Mouse (Mus musculus) mouse embryonic stem cell (cell line): ENCODE measurements around the gene Abcg8.

ENCODE experiments used
- in situ Hi-C, 2 experiments: fragments of 300-500 bp; cut with MboI; formaldehyde crosslinking; loops; 1 replicate in 1 of 2; 3 replicates in 1 of 2; pipeline ENCODE4 v1.14.3; 2019 to 2020; ENCODE audit warnings: low sequenced_read_pairs in 2 of 2, low pct_unique_long_range_greater_than_20kb in 1 of 2, mixed read lengths in 1 of 2; ENCODE audit not compliant: unreplicated experiment in 1 of 2

The Abcg8 gene

DNA sequence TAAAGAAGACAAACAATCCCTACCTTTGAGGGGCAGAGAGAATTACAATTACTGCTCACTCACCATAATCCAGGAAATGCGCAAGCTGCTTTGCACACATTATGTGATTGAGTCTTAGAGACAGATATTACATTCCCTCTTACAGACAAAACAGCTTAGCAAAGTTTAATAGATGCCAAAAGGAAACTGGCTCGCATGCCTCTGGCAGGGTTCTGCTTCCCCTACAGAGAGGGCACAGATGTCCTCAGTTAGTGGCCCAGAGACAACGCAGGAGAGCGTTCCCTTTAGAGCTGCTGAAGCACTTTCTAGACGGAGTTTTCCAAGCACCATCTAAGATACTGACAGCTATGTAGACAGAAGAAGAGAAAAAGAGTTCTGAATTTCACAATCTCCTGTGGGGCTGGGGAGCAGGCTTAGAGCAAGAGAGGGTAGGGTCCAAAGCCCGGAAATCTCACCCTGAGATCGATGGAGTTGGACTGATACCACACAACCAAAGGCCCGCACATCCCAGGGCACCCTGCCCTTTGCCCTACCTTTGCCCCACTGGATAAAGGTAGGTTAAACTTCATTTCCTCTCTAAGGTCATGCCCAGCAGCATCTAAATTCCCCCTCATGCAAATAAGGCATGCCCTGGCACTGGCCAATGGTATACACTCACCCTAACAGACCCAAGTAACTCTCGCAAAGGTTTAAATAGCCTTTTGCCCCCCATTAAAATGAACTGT, 62.1 kb downstream of the Abcg8 start:
- in situ Hi-C loops: no loop called here

DNA sequence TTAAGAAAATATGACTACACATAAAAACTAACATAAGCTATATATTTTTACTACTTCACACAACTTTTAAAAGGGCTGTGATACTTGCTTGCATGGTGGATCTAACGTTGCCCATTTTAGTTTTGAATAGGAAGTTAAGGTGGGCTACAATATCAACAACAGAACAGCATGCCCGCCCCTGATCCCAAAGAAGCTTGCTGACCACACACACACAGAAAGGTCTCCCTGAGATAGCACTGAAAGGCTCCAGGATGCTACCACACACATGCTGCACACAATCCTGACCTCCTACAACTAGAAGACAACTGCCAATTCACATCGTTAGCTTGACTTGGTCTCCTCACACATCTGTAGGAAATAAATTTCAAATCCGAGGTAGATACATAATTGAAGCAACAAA, 68.2 kb downstream of the Abcg8 start:
- in situ Hi-C loops: no loop called here

DNA sequence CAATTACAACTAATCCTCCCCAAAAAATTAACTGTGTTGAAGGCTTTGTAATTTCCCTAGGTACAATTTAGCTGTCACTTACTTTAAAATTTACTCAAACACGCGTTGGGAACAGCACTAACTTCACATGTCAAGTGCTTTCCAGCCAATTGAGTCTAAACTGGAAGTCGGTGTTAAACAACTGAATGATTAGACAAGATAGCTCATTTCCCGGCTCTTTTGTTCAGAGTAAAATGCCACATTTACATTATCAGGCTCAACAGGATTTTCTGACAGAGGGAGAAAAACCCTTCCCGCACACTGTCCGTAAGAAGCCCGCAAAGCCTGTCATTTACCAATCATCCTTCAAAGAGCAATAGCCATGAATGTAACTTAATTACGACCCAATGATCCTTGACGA, 68.9 kb downstream of the Abcg8 start:
- in situ Hi-C loops: no loop called here

DNA sequence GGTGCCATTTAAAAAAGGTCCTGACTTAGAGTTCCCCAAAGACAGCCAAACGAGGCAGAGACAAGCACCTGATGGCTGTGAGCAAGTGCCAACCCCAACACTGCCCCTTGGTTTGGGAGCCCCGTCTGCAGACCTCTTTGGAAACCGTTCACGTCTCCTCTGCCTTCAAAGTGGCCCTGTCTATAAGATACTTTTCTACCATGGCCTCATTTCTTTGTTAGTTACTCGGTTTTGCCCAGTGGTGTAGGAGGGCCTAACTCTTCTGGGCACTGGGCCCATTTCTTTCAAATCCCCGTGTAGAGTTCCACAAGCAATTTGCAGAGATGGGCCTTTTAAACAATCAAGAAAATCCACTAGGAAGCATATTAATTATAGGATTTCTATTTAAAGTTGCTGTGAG, 71.1 kb downstream of the Abcg8 start:
- in situ Hi-C loops: no loop called here

- in situ Hi-C loops: no loop called here
Measured at GRCm38 (mm10) chr17:84748152-84748682, 72.1 kb downstream of the Abcg8 start.

DNA sequence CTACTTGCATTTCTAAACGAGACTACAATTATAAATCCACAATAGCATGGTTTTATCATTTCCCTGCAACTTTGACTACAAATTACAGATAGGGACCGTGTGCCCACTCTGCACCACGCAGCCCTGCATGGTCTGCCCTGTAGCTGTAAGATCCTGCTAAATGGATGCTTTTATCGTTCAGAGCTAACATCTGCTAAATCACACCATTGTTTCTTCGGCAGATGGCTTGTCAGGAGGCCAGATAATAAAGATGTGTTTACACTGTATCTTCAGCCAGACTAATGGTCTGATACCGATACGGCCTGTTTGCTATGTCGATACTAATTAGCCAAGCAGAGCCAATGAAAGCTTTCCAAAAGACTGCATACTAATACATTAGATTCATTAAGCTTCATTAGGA, 73.2 kb downstream of the Abcg8 start:
- in situ Hi-C loops: no loop called here
